Mouse (Mus musculus) urinary bladder, postnatal 14 days (tissue): ENCODE measurements around the gene Cmah.
"Not testable (repeated sequence)": the region's sequence is repeated elsewhere in the genome, so short reads cannot be mapped to it uniquely, and the experiment has no call there.

ENCODE experiments used
- DNase-seq: peaks from one replicate; pipeline ENCODE4 v3.0.0; 2021; ENCODE audit warnings: low spot score

Gene Cmah

DNA sequence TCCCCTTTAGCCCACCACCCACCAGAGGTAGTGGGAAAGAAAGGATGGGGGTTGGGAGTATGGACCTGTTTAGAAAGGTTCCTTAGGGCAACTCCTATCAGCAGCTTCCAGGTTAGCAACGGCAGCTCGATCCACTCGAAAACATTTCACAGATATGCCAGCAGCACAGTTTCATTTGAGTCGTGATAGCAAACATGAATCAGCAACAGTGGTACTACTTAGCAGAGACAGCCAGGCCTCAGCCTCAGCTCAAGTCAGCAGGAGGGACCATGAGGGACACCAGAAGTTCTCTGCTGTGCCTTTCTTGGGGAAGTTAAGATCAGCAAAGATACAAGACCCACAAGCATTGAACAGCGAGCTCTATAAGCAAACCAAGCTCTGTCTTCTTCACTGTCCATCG lies 13.3 kb downstream of the Cmah start:
- DNase-seq = no peak

DNA sequence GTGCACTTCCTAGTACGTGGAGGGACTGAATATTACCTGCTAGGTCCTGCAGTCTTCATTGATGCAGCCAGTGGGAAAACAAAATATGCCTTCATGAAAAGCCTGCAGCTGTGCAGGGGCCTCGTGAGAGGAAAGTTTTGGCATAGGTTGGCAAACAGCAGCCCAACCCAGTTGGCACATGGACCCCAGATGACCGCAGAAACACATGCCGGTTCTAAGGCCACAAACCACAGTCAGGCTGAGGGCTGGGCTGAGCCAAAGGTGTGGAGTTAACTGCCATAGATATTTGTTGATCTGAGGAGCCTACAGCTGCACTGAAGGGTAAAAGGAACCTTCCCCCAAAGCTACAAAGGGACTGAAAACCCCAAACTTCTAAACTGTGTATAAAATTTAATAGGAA lies 14.9 kb downstream of the Cmah start:
- no peak for DNase-seq

DNA sequence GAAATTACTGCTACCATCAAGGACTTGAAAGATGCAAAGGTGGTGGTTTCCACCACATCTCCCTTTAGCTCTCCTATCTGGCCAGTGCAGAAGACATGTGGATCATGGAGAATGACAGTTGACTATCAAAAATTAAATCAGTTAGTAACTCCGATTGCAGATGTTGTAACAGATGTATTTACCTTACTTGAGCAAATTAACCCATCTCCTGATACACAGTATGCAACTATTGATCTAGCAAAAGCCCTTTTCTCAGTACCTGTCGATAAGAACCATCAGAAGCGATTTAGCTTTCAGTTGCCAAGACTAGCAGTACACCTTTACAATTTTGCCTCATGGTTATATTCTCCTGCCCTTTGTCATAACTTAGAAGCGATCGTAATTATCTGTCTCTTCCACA lies 25.8 kb downstream of the Cmah start:
- DNase-seq = no peak

DNA sequence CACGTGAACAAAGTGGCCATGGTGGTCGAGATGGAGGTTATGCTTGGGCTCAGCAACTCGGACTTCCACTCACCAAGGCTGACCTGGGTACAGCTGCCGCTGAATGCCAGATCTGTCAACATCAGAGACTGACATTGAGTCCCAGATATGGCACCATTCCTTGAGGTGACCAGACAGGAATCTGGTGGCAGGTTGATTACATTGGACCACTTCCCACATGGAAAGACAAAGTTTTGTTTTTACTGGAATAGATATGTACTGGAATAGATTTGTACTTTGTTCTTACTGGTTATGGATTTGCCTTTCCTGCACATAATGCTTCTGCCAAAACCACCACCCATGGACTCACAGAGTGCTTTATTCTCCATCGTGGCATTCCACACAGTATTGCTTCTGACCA lies 27.5 kb downstream of the Cmah start:
- no peak for DNase-seq

DNA sequence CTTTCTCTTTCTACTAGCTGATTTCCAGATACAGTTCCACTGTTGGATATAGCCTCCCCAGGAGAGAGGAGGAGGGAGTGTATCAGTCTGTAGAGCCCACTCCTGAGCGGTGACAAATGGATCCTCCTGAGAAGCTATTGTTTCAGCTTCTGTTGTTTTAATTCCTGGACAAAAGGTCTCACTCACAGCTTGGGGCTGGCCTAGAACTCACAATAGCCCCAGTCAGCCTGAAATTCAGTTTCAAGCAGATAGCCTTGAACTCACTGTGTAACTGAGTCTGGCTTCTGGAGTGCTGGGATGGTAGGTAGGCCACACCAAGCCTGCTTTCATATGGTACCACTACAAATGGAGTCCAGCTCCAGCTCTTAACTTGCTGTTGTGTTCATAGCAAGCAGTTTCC lies 32.0 kb downstream of the Cmah start:
- no peak for DNase-seq

DNA sequence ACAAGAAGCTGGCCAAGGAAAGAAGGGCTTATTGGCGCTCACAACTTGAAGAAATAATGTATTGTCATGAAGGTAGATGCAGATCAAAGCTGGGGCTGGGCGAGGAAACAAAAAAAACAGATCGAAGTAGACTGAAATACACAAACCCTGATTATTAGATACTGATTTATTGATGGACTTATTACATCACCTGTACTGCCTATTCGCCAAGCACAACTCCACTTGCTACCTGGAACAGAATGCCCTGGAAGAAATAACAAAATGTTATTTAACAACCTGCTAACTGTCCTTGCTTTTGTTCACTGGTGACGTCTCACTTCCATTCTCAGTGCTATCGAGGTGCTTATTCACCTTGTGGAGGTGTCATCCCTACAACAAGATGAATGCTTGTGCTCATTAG lies 38.0 kb downstream of the Cmah start:
- DNase-seq = no peak

DNA sequence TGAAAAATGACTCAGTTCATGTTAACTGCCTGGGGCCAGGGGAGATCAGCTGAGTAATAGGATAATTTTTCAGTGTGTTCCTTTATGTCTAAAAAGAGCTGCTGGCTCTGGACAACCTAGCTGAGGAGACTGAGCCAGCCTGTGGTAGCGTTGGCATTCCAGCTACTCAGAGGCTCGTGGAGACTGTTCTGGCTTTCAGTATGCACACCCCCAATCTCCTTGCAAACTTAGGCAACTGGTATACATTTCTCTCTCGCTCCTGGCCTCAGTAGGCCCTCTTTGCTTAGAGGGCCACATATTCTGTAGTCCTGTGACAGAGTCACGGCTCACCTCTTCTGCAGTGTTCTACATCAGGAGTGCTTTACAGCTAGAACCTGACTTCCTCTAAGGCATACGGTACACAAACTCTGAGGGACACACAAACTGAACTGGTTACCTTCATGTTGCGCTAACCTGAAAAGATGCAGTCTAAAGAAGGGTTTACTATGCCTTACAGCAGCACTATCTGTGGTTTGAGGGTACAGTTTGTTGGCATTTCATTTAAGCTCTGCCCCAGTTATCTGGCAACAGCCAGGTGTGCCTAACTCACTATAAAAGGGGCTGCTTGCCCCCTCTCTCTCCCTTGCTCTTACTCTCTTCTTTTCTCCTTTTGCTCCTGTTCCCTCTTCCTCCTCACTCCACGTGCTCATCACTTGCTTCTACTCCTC lies 45.8 kb downstream of the Cmah start:
- no peak for DNase-seq

DNA sequence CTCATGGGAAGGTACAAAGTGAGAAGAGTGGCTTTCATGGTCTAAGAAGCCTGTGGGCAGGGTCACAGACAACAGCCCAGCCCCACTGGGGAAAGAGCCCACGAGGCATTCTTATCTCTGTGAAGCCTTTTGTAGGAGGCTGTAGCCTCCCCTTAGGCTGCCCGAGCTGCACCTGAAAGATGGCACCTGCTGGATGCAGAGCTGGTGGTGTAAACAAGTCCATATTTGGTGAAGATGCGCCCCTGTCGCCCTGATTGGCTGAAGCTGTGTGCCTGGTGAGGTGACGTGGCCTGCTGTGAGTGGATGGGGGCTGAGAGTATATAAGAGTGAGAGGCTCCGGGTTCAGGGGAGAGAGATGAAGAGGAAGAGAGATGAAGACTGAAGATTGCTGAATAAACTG lies 47.4 kb downstream of the Cmah start:
- not testable (repeated sequence) for DNase-seq

DNA sequence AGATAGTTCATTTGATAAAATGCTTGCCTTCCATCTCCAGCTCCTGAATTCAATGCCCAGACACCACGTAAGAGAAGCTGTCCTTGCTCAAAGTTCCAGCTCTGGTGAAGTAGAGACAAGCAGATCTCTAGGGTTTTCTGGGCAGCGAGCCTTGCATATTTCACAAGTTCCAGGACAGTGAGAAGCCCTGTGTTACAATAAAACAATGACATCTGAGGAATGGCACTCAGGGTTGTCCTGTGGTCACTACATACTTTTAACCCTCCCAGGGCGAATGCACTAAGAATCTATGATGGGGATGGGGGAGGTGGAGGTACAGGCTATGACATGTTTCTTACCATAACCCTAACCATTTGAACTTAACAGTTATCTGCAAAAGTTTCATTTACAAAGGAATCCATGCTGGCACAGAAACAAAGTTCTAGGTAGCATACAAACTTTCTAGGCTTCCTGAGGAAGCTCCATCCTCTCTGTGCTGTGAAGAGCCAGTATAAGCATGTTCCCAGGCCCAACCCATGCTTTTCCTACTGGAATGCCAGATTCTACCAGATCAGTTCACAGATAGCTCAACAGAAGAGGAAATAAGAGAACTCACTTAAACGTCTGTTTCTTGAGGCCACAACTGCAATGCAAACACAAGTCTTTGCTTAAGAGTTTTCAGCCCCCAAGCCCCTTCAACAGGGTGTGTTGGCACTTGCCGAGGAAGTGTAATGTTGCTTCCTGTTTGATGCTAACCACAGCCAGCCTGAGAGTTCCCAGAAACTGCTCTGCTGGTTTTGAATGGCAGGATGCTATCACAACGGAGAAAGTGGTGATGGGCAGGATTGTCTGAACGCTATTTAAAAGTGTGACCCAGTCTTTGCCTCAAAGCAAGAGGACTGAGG lies 48.4 kb downstream of the Cmah start:
- DNase-seq = peak; percentile 12

DNA sequence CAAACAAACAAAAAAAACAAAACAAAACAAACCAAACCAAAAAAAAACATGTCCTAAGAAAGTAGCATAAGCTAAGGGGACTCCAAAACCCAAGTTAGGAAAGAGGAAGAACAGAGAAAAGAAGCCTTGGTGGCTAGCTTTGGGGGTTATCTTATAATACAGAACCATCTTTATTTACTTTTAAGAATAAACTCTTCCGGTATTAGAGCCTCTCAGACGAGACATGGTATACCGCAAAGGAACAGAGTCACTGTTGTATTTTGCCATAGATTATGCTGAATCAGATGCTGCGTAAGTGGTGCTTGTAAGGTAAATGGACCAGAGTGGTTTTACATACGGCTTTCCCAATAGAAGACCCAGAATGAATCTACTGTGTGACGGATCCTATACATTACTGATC lies 53.5 kb downstream of the Cmah start:
- no peak for DNase-seq

DNA sequence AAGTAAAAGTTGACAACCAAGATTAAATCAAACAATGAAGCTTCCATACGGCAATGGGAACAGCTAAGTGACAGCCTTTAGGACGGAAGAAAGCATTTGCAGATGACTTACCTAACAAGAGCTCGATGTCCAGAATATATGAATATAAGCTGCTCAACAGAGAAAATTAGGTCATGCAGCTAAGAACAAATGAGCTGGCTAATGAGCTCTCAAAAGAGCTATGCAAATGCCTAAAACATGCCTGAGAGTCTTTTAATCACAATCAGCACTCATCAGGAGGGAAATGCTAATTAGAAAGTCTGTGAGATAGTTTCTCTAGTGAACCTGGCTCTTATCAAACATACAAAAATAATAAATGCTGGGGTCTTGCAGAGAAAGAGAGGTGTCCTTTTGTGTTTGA lies 56.7 kb downstream of the Cmah start:
- DNase-seq = no peak

DNA sequence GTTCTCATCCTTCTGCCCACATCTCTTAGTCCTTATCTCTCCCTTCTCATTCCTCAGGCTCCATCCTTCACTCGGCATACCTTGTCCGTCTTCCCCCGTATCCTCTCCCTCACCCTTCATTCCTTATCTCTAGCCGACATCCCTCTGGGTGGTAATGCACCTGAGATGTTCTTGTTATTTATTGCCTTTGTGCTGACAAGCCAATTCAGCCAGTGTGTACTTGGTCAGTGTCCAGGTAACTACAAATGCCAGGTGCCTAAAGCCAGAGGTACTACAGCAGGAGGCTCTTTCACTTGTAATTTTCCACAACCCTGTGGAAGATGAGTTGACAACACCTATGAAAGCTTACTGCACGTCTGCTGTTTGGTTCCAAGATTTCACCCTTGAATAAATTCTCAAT lies 64.7 kb downstream of the Cmah start:
- no peak for DNase-seq

DNA sequence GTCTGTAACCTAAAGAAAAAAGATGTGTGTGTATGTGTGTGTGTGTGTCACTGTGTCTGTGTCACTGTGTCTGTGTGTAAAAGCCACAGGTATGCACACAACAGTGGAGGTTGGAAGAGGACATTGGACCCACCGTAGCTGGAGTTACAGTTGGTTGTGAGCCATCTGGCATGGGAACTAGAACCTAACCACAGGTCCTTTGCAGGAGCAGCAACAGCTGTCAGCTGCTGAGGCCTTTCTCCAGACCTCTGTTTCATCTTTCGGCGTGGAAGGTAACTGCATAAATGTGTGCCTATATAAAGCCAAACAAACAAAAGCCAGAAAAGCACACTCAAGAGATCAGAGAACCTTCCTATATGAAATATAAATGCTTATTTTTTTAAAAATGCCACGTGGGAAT lies 65.5 kb downstream of the Cmah start:
- no peak for DNase-seq

DNA sequence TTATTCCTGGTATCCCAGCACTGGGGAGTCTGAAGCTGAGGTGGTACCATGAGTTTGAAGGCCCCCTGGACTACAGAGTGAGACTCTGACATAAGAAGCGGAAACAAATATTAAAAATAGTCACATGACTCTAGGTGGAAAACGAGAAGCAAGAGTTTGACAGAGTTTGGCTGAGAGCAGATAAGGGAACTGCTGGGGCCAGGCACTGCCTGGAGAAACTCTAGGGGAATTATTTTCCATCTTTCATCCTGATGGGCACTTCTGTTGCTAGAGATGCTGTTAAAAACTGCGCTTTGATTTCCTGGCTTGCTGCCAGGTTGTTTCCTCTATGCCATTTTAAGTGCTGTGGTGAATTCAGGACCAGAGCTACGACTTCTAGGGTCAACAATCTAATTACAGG lies 65.9 kb downstream of the Cmah start:
- no peak for DNase-seq

DNA sequence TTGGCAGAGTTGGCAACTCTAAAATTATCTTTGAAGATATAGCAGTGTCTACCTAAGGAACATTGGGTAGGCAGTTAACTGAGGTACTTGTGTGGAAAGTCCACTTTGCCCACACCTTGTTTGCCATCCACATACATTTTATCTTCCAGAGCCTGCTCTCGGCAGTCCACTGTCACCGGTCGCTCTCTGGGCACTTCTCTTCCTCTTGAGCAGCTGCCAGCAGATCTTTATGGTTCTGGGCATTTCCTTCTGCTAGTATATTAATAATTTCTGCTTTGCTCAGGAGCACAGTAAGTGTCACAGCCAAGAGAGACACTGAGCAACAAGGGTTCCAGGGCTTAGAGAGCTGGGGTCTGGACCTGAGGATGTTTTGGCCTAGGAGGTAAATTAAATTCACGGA lies 68.6 kb downstream of the Cmah start:
- DNase-seq = no peak

DNA sequence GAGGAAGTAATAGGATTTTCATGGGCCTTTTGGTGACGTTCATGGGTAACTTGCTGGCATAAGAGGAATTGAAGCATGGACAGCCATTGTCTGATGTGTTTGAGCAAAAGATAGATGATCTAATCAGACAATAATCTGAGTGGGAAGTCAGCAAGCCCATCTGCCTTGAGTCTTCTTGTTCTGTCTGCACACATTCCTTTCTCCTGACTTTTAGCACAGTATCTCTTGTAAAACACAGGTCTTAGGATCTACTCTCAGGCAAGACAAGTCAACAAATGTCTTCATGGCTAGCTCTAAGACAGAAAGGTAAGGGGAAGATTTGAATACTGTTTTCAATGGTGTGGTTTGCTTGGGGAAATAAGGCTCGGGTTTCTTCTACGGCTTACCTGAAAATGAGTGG lies 70.0 kb downstream of the Cmah start:
- no peak for DNase-seq

DNA sequence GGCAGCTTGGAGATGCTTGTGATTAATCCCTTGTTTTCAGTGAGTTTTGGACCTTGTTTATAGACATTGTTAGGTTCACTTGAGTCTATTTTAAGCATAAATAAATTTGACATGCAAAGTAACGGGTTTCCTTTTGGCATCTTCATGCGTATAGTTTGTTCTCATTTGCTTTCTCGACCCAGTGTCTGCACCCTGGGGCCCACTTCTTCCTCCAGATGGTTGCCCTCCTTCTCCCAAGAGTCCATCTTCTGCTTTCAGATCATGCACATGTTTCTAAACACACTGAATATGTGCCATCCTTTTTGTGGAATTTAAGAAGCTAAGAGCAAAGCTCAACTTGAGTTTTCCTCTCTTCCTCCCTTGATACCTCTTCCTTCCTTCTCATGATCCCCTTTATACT lies 71.3 kb downstream of the Cmah start:
- DNase-seq = no peak

DNA sequence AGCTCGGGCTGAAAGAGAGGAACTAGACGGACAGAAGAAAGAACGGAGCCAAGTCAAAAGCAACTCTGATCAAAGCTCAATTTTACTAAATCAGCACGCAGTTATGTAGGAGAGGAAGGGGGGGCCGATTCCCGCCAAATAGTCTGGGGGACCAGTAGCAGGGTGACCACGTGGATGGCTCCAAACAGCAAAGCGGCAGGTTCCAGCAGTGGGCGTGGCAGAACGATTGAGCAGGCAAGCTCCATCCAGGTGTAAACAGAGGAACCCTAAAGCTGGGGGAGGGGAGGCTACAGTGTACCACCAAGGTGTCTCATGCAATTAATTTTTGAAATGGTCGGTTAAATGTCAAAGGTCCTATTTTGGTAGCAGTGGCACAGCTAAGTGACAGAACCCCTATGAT lies 74.6 kb downstream of the Cmah start:
- not testable (repeated sequence) for DNase-seq

DNA sequence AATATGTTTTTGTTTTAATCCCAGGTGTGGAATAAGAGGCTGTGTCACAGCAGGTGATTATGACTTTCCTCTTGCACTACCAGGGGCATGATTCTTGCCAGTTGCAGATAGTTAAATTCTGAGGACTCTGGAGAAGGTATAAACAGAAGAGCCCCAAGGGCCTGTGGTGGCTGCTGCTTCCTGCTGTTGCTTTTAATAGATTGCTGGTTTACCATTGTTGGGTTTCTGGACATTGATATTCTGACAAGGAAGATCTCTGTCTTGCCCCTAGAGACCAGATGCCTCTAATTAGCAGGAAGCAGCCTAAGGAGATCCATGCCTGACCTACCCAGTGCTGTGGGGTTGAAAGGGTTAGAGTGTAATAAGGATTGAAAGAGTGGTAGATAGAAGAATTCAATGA lies 75.8 kb downstream of the Cmah start:
- DNase-seq = no peak

DNA sequence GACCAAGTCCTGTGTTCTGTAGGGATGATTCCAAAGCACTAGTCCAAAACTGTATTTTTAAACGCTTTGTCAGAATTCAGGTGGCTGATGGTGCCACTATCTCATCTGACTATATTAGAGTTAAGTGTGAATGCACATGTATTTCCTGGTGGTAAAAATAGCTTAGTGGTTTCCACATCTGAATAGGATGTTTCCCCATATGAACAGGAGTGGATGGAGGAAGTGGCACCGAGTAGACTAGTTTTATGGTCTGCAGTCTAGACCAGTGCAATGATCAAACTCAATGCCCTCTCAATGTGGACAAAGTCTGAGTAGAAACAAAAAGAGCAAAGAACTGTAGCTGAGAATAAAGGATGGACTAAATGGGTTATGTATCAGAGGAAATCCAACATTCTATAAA lies 79.6 kb downstream of the Cmah start:
- no peak for DNase-seq

DNA sequence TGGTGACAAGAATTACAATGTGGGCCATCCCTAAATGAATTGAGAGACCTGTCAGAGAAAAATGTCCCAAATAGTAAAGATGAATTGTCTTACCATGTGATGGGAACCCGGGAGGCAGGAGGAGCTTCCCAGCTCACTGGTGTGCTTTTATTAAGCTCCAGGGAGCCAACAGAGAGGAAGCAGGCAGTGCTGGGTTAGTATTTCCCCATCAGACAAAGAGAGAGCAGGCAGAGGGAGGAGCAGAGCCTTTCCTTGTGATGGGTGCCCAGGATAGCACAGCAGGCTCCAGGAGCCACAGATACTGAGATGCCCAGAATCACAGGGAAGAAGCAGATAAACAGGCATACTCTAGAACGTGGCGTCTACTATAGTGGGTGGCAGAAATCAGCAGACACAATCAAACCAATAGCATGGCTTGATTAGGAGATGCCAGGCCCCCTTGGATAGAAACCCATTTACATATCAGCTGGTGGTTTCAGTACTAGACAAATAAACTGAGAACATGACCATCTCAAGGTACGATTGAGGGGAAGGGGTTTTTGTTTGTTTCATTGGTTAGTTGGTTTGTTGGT lies 87.5 kb downstream of the Cmah start:
- DNase-seq = no peak

DNA sequence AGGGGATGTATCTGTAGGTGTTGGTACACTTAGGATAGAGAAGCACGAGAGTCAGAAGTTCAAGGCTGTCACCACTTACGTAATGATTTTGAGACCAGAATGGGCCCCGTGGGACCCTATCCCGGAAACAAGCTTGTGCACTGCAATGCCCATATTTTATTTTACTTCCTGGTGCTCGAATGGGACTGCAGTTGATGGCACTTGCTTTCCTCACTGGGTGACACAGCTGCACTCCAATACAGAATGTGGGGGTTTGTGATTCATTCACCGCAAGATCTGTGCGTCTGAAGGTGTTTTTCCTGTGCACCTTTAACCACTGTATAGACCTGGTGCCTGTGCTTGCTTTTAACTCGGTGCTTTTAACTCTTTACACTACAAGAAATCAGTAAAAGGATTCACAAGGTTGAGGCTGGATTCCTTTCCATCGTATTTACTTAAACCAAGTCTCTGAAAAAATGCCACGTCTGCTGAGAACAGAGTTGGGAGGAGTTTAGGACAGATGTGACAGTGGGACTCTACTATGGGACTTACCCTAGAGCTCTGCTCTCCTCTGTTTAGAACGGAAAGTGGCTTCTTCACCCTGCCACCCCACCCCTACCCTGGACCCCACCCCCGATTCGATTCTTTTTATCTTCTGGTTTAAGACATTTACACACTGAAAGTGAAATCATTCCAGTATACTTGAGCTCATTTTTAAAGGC lies 88.5 kb downstream of the Cmah start:
- DNase-seq = no peak

DNA sequence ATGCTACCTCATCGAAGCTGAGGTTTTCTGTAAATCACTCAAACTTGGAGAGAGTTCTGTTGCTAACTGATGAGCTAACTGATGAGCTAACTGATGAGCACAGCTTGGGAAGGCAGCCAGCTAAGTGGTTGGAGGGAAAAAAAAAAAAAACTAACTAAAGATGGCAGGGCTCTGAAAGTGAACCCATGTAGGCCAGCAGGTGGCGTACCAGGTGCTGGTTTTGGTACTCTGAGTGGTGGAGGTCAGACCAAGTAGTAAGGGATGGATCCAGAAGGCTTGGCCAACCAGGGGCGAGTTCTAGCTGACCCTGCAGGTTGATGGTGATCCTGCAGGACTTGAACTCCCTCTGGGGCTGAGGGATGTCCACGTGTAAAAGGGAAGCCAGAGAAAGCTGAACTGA lies 89.2 kb downstream of the Cmah start:
- DNase-seq = peak; percentile 32
